Mouse (Mus musculus) MEL-GATA-1-ER (cell line): ENCODE results near the gene Igfbpl1.
A peak's percentile ranks its signal among the peaks of the same experiment; 100 is the strongest.

Experiments
- DNase-seq: peaks from one replicate; pipeline ENCODE4 v3.0.0-alpha.2; 2012; ENCODE audit warnings: low read depth; ENCODE audit errors: extremely low read depth

Gene Igfbpl1

GRCm38 (mm10) chr4:45826275-45827040, at the start of gene Igfbpl1:
Gene Igfbpl1 (minus strand): TSS chr4:45826923.
- DNase-seq: no peak

- DNase-seq: no peak
Observed at GRCm38 (mm10) chr4:45872147-45872546, 45.4 kb upstream of the Igfbpl1 start.

- no peak for DNase-seq
Observed at GRCm38 (mm10) chr4:45869021-45869815, 42.5 kb upstream of the Igfbpl1 start.

GRCm38 (mm10) chr4:45867416-45867815, 40.7 kb upstream of the Igfbpl1 start:
- DNase-seq: no peak

- peak; percentile 63 for DNase-seq
Observed at GRCm38 (mm10) chr4:45861160-45861559, 34.4 kb upstream of the Igfbpl1 start.

GRCm38 (mm10) chr4:45855803-45856424, 29.2 kb upstream of the Igfbpl1 start:
- peak; percentile 18 for DNase-seq

GRCm38 (mm10) chr4:45853496-45854246, 26.9 kb upstream of the Igfbpl1 start:
- no peak for DNase-seq

- DNase-seq: no peak
Observed at GRCm38 (mm10) chr4:45851640-45852051, 24.9 kb upstream of the Igfbpl1 start.

- no peak for DNase-seq
Observed at GRCm38 (mm10) chr4:45849419-45849818, 22.7 kb upstream of the Igfbpl1 start.

GRCm38 (mm10) chr4:45848825-45849156, 22.1 kb upstream of the Igfbpl1 start:
- DNase-seq: no peak

GRCm38 (mm10) chr4:45848109-45848824, 21.5 kb upstream of the Igfbpl1 start, which contains the start of gene Stra6l:
Gene Stra6l (plus strand): TSS chr4:45848664.
- no peak for DNase-seq

- no peak for DNase-seq
Observed at GRCm38 (mm10) chr4:45846263-45846662, 19.5 kb upstream of the Igfbpl1 start.

- DNase-seq: peak; percentile 33
Observed at GRCm38 (mm10) chr4:45844355-45844754, 17.6 kb upstream of the Igfbpl1 start.

- no peak for DNase-seq
Observed at GRCm38 (mm10) chr4:45833461-45833860, 6.7 kb upstream of the Igfbpl1 start.

GRCm38 (mm10) chr4:45831996-45832395, 5.3 kb upstream of the Igfbpl1 start:
- DNase-seq: no peak

GRCm38 (mm10) chr4:45829907-45830759, 3.4 kb upstream of the Igfbpl1 start:
- DNase-seq: no peak

GRCm38 (mm10) chr4:45824761-45825556, 1.8 kb downstream of the Igfbpl1 start:
- DNase-seq: no peak

GRCm38 (mm10) chr4:45824049-45824760, 2.5 kb downstream of the Igfbpl1 start:
- no peak for DNase-seq
